Mouse (Mus musculus) lung, postnatal 0 days (tissue): ENCODE measurements around the gene Lrp5.

Source experiments
- CTCF ChIP-seq: IDR thresholded peaks from 2 replicates; pipeline ENCODE4 v1.5.1; 2016; ENCODE audit warnings: antibody characterized with exemption, mild to moderate bottlenecking
- EP300 ChIP-seq: IDR thresholded peaks from 2 replicates; pipeline ENCODE4 v1.6.1; 2016; ENCODE audit warnings: antibody characterized with exemption, mild to moderate bottlenecking, control low read depth

DNA sequence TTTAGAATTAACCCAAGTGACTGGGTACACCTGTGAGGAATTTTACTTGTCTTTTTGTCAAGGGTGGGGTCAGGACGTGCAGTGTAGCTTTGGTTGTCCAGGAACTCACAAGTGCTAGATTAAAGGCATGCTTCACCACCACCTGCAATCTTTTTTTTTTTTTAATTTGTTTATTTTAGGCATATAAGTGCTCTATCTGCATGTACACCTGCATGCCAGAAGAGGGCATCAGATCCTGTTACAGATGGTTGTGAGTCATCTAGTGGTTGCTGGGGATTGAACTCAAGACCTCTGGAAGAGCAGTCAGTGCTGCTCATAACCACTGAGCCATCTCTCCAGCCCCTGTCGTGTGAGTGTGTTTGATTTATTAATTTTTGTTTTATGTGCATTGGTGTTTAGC is 42.5 kb upstream of the Lrp5 start:
- TF ChIP-seq CTCF (peak; percentile 35), EP300 (no peak)
